Mouse (Mus musculus) megakaryocyte, embryonic 14.5 days (primary cell): ENCODE measurements at regions not wholly inside any gene's neighbourhood (a gene's known extent, or its start where the extent isn't known, plus 50 kb on each side); places are given as distances from the start of the nearest gene placed in this dataset.

Experiments used
- H3K27me3 ChIP-seq: replicated peaks from 2 replicates; pipeline ENCODE3; 2012; ENCODE audit warnings: inconsistent platforms
- H3K36me3 ChIP-seq: replicated peaks from 2 replicates; pipeline ENCODE3; 2012; ENCODE audit warnings: low read length, inconsistent platforms, mixed read lengths
- H3K4me1 ChIP-seq: 2 replicates; pipeline ENCODE4 v1.6.1; 2012; ENCODE audit warnings: inconsistent platforms
- H3K4me3 ChIP-seq: replicated peaks from 2 replicates; pipeline ENCODE3; 2012; ENCODE audit warnings: moderate library complexity, mild to moderate bottlenecking, inconsistent platforms
- H3K9me3 ChIP-seq: 2 replicates; pipeline ENCODE4 v1.6.1; 2012; ENCODE audit warnings: inconsistent platforms
- FLI1 ChIP-seq: IDR thresholded peaks from 2 replicates; pipeline ENCODE4 v1.6.1; 2012; ENCODE audit warnings: low read length, inconsistent platforms, mixed read lengths
- GATA1 ChIP-seq: IDR thresholded peaks from 3 replicates; pipeline ENCODE4 v1.6.1; 2012; ENCODE audit warnings: mixed read lengths, low read length, inconsistent platforms, borderline replicate concordance

DNA sequence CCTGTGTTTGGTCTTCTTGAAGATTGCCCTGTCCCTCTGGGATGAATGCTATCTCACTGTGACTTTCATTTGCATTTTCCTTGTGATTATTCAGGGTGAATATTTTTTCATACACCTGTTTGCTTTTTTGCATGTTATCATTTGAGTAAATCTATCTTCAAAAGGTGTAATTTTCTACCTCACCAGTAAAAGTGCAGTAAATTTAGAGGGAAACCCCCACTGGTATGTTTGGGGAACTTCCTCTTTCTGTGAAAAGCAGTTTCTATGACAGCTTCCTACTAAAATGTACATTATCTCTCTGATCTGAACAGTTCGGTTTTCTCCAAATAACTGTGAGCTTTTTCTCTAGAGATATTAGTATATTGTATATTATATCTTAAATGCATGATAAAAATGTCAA is 1185.4 kb upstream of the Zeb2 start:
- TF ChIP-seq FLI1 (no peak), GATA1 (no peak)
- Histone ChIP-seq H3K27me3 (no peaks in the 10 kb centered on the region), H3K4me1 (no peaks in the 10 kb centered on the region), H3K4me3 (no peak overlapping the region), H3K9me3 (no peaks in the 10 kb centered on the region), H3K36me3 (no peaks in the 10 kb centered on the region)

DNA sequence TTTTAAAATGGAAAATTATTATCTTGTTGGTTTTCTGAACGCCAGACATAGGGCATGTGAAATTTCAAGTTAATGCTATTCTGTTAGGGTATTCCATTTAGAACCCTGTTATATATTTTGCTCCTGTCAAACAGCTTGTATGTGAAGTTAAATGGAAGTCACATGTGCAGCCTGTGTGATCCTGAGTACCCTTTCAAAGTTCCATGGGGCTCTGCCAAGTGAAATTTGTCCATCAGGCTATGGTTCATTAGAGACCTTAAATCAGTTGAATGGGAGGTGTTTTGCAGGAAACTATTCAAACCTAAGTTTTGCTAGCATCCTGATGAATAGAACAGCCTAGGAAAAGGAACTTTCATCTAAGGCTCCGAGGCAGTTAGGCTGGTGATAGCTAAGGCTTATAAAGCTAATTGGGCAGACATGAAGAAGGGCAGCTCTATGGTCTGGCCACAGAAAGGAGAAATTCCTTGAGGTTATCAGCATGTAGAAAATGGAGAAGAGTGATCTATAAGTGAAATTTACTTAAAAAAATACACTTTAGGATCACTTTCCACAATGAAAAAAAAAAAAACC is 1180.2 kb upstream of the Zeb2 start:
- H3K4me3 ChIP-seq, result no peak overlapping the region
- no peaks in the 10 kb centered on the region for H3K36me3 ChIP-seq
- H3K4me1 ChIP-seq, result no peaks in the 10 kb centered on the region
- no peak for TF ChIP-seq FLI1
- TF ChIP-seq GATA1, result no peak
- no peaks in the 10 kb centered on the region for H3K27me3 ChIP-seq
- H3K9me3 ChIP-seq, result no peaks in the 10 kb centered on the region

DNA sequence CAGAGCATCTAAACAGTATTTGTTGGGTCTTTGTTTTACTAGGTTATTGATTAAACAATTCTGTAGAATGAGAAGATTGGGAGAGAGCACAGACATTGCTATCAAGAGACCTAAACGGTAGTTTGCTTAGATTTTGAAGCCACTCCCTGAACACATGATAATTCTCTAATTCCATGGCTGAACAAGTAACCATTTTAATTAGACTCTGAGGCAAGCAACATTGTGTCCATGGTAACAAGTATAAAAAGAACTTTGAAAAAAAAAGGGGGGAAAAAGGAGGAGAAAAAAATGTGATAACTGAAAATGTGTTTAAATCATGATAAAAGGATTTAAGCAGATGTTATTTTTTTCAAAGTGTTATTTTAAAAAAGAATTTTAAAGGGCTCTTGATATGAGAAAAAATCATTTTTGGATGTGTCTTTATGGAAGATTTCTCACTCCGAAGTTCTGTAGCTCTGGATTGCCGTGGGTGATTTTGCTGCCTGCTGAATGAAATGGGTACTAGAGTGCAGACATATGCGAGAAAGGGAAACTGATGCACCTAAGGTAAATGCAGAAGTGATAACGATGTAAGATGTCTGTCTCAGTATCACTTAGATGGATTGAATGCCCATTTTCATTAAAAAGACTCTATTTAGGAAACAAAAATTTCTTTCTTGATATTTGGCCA is 1166.9 kb upstream of the Zeb2 start:
- Histone ChIP-seq H3K27me3 (no peaks in the 10 kb centered on the region), H3K36me3 (no peaks in the 10 kb centered on the region), H3K9me3 (no peaks in the 10 kb centered on the region), H3K4me3 (no peak overlapping the region), H3K4me1 (no peaks in the 10 kb centered on the region)
- no peak for TF ChIP-seq FLI1
- TF ChIP-seq GATA1, result no peak

DNA sequence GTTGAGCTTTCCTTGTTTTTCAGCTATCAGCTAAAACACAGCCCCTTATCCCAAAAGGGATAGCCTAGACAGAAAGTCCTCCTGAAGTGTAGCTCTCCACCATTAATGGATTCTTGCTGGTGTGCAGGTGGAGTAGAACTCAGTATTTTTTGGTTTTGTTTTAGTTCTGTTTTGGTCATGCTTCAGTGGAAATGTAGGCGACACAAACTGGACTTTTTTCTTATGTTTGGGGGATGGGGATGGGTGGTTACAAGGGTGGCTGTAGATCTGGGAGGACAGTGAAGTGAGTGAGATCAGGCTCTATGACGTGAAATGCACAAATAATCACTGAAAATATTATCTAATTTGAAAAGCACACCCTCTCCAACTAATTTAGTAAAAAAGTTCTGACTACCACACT is 1163.6 kb upstream of the Zeb2 start:
- Histone ChIP-seq H3K4me1 (no peaks in the 10 kb centered on the region), H3K36me3 (no peaks in the 10 kb centered on the region), H3K4me3 (no peak overlapping the region), H3K9me3 (no peaks in the 10 kb centered on the region), H3K27me3 (no peaks in the 10 kb centered on the region)
- TF ChIP-seq GATA1 (no peak), FLI1 (no peak)

DNA sequence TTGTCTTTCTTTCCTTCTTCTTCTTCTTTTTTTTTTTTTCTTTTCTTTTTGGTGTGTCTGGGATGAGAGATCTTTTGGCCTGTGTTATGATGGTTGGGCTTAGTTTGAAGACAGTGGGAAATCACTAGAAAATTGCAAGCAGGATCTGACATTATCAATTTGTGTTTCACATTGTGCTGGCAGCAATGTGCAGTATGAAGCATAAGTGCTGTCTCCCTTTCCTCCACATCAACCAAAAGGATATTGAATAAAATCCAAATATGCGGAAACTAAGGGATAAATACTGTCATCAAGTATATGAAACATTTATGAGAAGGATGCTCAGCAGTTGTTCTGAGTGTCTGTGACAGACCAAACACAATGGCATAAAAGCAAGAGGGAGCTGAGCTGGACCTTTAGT is 1144.4 kb upstream of the Zeb2 start:
- Histone ChIP-seq H3K36me3 (no peaks in the 10 kb centered on the region), H3K4me1 (no peaks in the 10 kb centered on the region), H3K4me3 (no peak overlapping the region), H3K9me3 (no peaks in the 10 kb centered on the region), H3K27me3 (no peaks in the 10 kb centered on the region)
- no peak for TF ChIP-seq GATA1
- no peak for TF ChIP-seq FLI1

DNA sequence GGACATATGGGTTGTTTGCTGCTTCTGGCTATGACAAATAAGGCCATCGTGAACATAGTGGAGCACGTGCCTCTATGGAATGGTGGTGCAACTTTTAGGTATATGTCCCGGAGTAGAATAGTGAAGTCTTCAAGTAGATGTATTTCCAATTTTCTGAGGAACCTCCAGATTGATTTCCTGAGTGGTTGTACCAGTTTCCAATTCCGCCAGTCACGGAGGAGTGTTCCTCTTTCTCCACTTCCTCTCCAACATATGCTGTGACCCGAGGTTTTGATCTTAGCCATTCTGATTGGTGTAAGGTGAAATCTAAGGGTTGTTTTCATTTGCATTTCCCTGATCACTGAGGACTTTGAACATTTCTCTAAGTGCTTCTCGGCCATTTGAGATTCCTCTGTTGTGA is 1134.4 kb upstream of the Zeb2 start:
- Histone ChIP-seq H3K9me3 (no peaks in the 10 kb centered on the region), H3K27me3 (no peaks in the 10 kb centered on the region), H3K4me1 (no peaks in the 10 kb centered on the region), H3K36me3 (no peaks in the 10 kb centered on the region), H3K4me3 (no peak overlapping the region)
- TF ChIP-seq FLI1 (no peak), GATA1 (no peak)

DNA sequence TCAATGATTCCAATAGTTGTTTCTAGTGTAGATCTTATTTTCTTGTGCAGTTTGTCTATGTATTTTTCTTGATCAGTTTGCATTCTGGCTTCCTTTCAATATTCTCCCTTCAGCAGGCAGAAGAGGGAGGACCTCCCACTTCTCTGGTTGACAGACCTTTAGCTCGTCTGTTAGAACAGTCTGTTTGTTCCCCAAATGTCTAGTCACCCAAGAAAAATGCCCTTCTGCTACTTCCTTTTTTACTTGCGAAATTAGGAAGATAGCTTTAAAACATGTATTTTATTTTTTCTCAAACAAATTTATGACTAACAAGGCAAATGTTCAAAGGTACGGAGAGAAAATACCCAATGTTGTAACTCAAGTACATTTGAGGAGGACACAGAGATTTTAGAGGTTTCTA is 1128.5 kb upstream of the Zeb2 start:
- no peak for TF ChIP-seq FLI1
- TF ChIP-seq GATA1, result no peak
- no peaks in the 10 kb centered on the region for H3K4me1 ChIP-seq
- H3K9me3 ChIP-seq, result no peaks in the 10 kb centered on the region
- H3K36me3 ChIP-seq, result no peaks in the 10 kb centered on the region
- H3K27me3 ChIP-seq, result no peaks in the 10 kb centered on the region
- H3K4me3 ChIP-seq, result no peak overlapping the region

DNA sequence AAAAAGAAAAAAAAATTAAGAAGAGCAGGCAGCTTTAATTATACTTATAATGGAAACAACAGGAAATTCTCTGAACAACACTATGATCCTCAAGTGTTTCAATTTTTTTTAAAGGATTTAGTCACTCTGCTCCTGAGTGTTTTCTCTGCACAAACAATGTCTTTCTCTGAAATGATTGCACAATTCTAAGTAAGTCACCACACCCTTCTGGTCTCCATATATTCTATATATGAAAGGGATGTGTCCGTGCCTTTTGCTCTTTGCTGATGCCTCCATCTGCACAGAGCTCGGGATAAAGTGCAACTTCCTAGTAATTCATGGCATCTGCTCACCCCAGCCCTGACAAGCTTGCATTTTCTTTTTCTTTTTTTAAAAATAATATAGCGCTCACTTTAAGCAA is 1127.5 kb upstream of the Zeb2 start:
- TF ChIP-seq FLI1 (no peak), GATA1 (no peak)
- H3K4me3 ChIP-seq, result no peak overlapping the region
- no peaks in the 10 kb centered on the region for H3K4me1 ChIP-seq
- no peaks in the 10 kb centered on the region for H3K27me3 ChIP-seq
- no peaks in the 10 kb centered on the region for H3K36me3 ChIP-seq
- H3K9me3 ChIP-seq, result no peaks in the 10 kb centered on the region

DNA sequence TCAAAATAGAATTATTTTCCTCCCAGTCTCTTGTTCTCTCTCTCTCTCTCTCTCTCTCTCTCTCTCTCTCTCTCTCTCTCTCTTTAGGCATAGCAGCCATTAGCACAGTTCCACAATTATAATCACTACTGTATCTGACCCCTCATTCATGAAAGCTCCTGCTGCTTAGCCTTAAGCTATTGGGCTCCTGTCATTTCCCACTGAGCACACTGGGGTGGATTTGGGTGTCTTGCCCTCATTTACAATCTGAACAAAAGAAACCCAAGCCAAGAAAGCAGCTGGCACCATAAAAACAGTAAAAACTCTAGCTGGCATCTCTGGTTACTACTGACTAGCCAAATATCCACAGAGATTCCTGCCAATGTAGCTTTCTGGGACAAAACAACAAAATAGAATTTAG is 1125.6 kb upstream of the Zeb2 start:
- H3K9me3 ChIP-seq, result no peaks in the 10 kb centered on the region
- H3K36me3 ChIP-seq, result no peaks in the 10 kb centered on the region
- H3K4me3 ChIP-seq, result no peak overlapping the region
- no peaks in the 10 kb centered on the region for H3K27me3 ChIP-seq
- H3K4me1 ChIP-seq, result no peaks in the 10 kb centered on the region
- TF ChIP-seq FLI1 (no peak), GATA1 (no peak)

DNA sequence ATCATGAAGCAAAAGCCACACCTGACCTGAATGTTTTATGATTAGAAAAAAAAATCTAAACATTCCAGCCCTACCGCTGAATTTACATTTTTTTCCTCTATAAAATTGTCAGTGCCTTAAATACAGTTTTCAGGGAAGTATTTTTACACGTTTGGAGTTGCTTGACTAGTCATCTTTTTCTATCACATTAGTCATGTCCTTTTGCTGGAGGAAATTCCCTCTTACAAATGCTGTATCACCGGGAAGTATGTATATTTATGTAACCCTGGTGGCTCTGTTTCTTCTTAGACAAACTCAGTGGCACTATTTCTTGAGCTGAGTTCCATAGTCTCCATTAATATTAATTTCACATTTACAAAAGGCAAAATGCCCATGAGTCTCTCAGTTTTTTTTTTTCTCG is 1122.7 kb upstream of the Zeb2 start:
- TF ChIP-seq GATA1 (no peak), FLI1 (no peak)
- Histone ChIP-seq H3K36me3 (no peaks in the 10 kb centered on the region), H3K9me3 (no peaks in the 10 kb centered on the region), H3K27me3 (no peaks in the 10 kb centered on the region), H3K4me3 (no peak overlapping the region), H3K4me1 (no peaks in the 10 kb centered on the region)

DNA sequence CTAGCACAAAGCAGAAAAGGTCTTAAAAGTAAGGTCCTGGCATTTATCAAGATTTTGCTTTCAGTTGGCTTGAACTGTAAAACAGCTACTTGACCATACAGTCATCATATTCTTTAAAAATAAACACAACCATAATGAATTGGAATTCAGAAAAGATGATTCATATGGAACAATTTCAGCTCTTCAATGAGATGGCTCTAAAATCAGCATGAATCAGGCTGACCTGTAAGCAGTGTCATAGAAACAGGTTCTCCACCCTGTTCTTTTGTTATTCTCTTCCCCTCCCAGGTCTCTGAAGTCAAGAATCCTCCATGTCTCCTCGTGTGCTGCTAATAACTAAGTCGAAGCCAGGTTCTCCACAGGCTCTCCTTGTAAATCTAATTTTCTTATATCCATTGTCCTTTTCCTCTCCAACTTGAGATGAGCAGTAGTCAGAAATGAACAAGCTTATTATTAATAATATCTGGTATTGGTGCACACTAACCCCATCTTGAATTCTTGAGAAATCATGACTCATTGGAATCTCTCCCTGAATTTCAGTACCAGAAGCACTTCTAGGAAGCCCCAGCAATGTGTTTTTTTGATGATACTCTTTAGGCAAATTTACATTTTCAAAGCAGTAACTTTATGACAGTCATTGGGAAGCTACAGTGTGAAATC is 1113.7 kb upstream of the Zeb2 start:
- Histone ChIP-seq H3K4me1 (no peaks in the 10 kb centered on the region), H3K9me3 (no peaks in the 10 kb centered on the region), H3K36me3 (no peaks in the 10 kb centered on the region), H3K27me3 (no peaks in the 10 kb centered on the region), H3K4me3 (no peak overlapping the region)
- TF ChIP-seq FLI1 (no peak), GATA1 (no peak)
